Mouse (Mus musculus): ENCODE results near the gene Clec11a. TPM values are rescaled to one million over a fixed set of nuclear protein-coding genes. Genes with fewer than 3 reads are reported as not detected.
A peak's percentile ranks its signal among the peaks of the same experiment; 100 is the strongest.

Gene Clec11a
- 6.7 and 7.1 TPM in 2 replicates for polyA plus RNA-seq (2015; fragmentation: Nextera tagmentation; extraction: Ambion mirVana)

- ATAC-seq = no peak
- H3K4me1 ChIP-seq (ENCODE audit: control insufficient read depth, insufficient read depth, low read length) = peaks cover 22% of the 10 kb centered on the region
- peak within 1 kb of the TSS; percentile 71 for H3K27ac ChIP-seq (ENCODE audit: low read length)
- 56% methylated on average over 6 of the region's 6 CpGs for whole genome bisulfite sequencing
- H3K4me2 ChIP-seq (ENCODE audit: low read depth, low read length) = peak within 1 kb of the TSS; percentile 52
- peak within 1 kb of the TSS; percentile 64 for H3K4me3 ChIP-seq (ENCODE audit: low read length)
- no peaks in the 10 kb centered on the region for H3K36me3 ChIP-seq (ENCODE audit: control insufficient read depth, insufficient read depth, low read length)
- H3K9ac ChIP-seq (ENCODE audit: low read depth, low read length) = peak within 1 kb of the TSS; percentile 56
- H3K27me3 ChIP-seq (replicated peaks; ENCODE audit: control insufficient read depth, insufficient read depth, low read length) = peaks cover 13% of the 10 kb centered on the region; the same call in 1 of the 2 replicates
- no peaks in the 10 kb centered on the region for H3K9me3 ChIP-seq (ENCODE audit: control insufficient read depth, low read length)
Measured at GRCm38 (mm10) chr7:44306516-44307240, at the start of gene Clec11a. Clec11a (minus strand) TSS chr7:44306902.

GRCm38 (mm10) chr7:44355411-44355810, 48.7 kb upstream of the Clec11a start:
- Histone ChIP-seq H3K4me1 (ENCODE audit: control insufficient read depth, insufficient read depth, low read length) (peaks cover 30% of the 10 kb centered on the region), H3K36me3 (ENCODE audit: control insufficient read depth, insufficient read depth, low read length) (no peaks in the 10 kb centered on the region), H3K4me3 (ENCODE audit: low read length) (no peak overlapping the region), H3K27me3 (replicated peaks; ENCODE audit: control insufficient read depth, insufficient read depth, low read length) (peaks cover 76% of the 10 kb centered on the region), H3K9me3 (ENCODE audit: control insufficient read depth, low read length) (no peaks in the 10 kb centered on the region), H3K27ac (ENCODE audit: low read length) (no peak overlapping the region), H3K9ac (ENCODE audit: low read depth, low read length) (no peak overlapping the region), H3K4me2 (ENCODE audit: low read depth, low read length) (no peak overlapping the region)
- WGBS = 63% methylated on average over 6 of the region's 6 CpGs
- ATAC-seq = no peak

- H3K9ac ChIP-seq (ENCODE audit: low read depth, low read length) = no peak overlapping the region
- H3K36me3 ChIP-seq (ENCODE audit: control insufficient read depth, insufficient read depth, low read length) = no peaks in the 10 kb centered on the region
- peak overlapping the region; percentile 12; the same call in 1 of the 2 replicates for H3K4me2 ChIP-seq (ENCODE audit: low read depth, low read length)
- ATAC-seq = no peak
- no peak overlapping the region for H3K27ac ChIP-seq (ENCODE audit: low read length)
- 3% methylated on average over 34 of the region's 35 CpGs for whole genome bisulfite sequencing
- H3K4me1 ChIP-seq (ENCODE audit: control insufficient read depth, insufficient read depth, low read length) = peaks cover 21% of the 10 kb centered on the region
- H3K4me3 ChIP-seq (ENCODE audit: low read length) = peak overlapping the region; percentile 14; the same call in 1 of the 2 replicates
- peaks cover 79% of the 10 kb centered on the region for H3K27me3 ChIP-seq (replicated peaks; ENCODE audit: control insufficient read depth, insufficient read depth, low read length)
- H3K9me3 ChIP-seq (ENCODE audit: control insufficient read depth, low read length) = no peaks in the 10 kb centered on the region
Measured at GRCm38 (mm10) chr7:44353601-44354340, 47.1 kb upstream of the Clec11a start.

- no peak overlapping the region for H3K9ac ChIP-seq (ENCODE audit: low read depth, low read length)
- peak overlapping the region; percentile 14; the same call in 1 of the 2 replicates for H3K4me3 ChIP-seq (ENCODE audit: low read length)
- H3K27ac ChIP-seq (ENCODE audit: low read length) = no peak overlapping the region
- H3K27me3 ChIP-seq (replicated peaks; ENCODE audit: control insufficient read depth, insufficient read depth, low read length) = peaks cover 77% of the 10 kb centered on the region
- H3K36me3 ChIP-seq (ENCODE audit: control insufficient read depth, insufficient read depth, low read length) = no peaks in the 10 kb centered on the region
- no peak for ATAC-seq
- no peak overlapping the region; the same call in 1 of the 2 replicates for H3K4me2 ChIP-seq (ENCODE audit: low read depth, low read length)
- H3K4me1 ChIP-seq (ENCODE audit: control insufficient read depth, insufficient read depth, low read length) = peaks cover 18% of the 10 kb centered on the region
- no peaks in the 10 kb centered on the region for H3K9me3 ChIP-seq (ENCODE audit: control insufficient read depth, low read length)
- 3% methylated on average over 63 of the region's 71 CpGs for WGBS
Measured at GRCm38 (mm10) chr7:44352750-44353600, 46.3 kb upstream of the Clec11a start.

GRCm38 (mm10) chr7:44351881-44352749, 45.4 kb upstream of the Clec11a start:
- no peak overlapping the region for H3K4me2 ChIP-seq (ENCODE audit: low read depth, low read length)
- H3K27ac ChIP-seq (ENCODE audit: low read length) = no peak overlapping the region
- no peak for ATAC-seq
- peaks cover 16% of the 10 kb centered on the region for H3K4me1 ChIP-seq (ENCODE audit: control insufficient read depth, insufficient read depth, low read length)
- peaks cover 70% of the 10 kb centered on the region for H3K27me3 ChIP-seq (replicated peaks; ENCODE audit: control insufficient read depth, insufficient read depth, low read length)
- WGBS = 7% methylated on average over 71 of the region's 71 CpGs
- 0 out of 2 replicates have a peak overlapping the region, but pooled peaks have one; percentile 2 for H3K4me3 ChIP-seq (ENCODE audit: low read length)
- no peaks in the 10 kb centered on the region for H3K9me3 ChIP-seq (ENCODE audit: control insufficient read depth, low read length)
- H3K36me3 ChIP-seq (ENCODE audit: control insufficient read depth, insufficient read depth, low read length) = no peaks in the 10 kb centered on the region
- no peak overlapping the region for H3K9ac ChIP-seq (ENCODE audit: low read depth, low read length)

- Histone ChIP-seq H3K36me3 (ENCODE audit: control insufficient read depth, insufficient read depth, low read length) (no peaks in the 10 kb centered on the region), H3K9me3 (ENCODE audit: control insufficient read depth, low read length) (no peaks in the 10 kb centered on the region), H3K4me1 (ENCODE audit: control insufficient read depth, insufficient read depth, low read length) (peaks cover 9% of the 10 kb centered on the region; the same call in 1 of the 2 replicates), H3K27ac (ENCODE audit: low read length) (no peak overlapping the region), H3K27me3 (replicated peaks; ENCODE audit: control insufficient read depth, insufficient read depth, low read length) (peaks cover 61% of the 10 kb centered on the region), H3K9ac (ENCODE audit: low read depth, low read length) (peak overlapping the region; percentile 59), H3K4me2 (ENCODE audit: low read depth, low read length) (peak overlapping the region; percentile 60), H3K4me3 (ENCODE audit: low read length) (peak overlapping the region; percentile 35)
- WGBS = 6% methylated on average over 25 of the region's 25 CpGs
- ATAC-seq = peak; percentile 57
Measured at GRCm38 (mm10) chr7:44350957-44351711, 44.4 kb upstream of the Clec11a start.

GRCm38 (mm10) chr7:44349043-44349442, 42.3 kb upstream of the Clec11a start:
- Histone ChIP-seq H3K27ac (ENCODE audit: low read length) (no peak overlapping the region), H3K36me3 (ENCODE audit: control insufficient read depth, insufficient read depth, low read length) (no peaks in the 10 kb centered on the region), H3K4me3 (ENCODE audit: low read length) (no peak overlapping the region), H3K9ac (ENCODE audit: low read depth, low read length) (no peak overlapping the region), H3K9me3 (ENCODE audit: control insufficient read depth, low read length) (no peaks in the 10 kb centered on the region), H3K27me3 (replicated peaks; ENCODE audit: control insufficient read depth, insufficient read depth, low read length) (peaks cover 40% of the 10 kb centered on the region), H3K4me1 (ENCODE audit: control insufficient read depth, insufficient read depth, low read length) (peaks cover 9% of the 10 kb centered on the region; the same call in 1 of the 2 replicates), H3K4me2 (ENCODE audit: low read depth, low read length) (no peak overlapping the region)
- WGBS = 27% methylated on average over 3 of the region's 3 CpGs
- no peak for ATAC-seq

GRCm38 (mm10) chr7:44344622-44345021, 37.9 kb upstream of the Clec11a start:
- Histone ChIP-seq H3K27me3 (replicated peaks; ENCODE audit: control insufficient read depth, insufficient read depth, low read length) (peaks cover 7% of the 10 kb centered on the region; the same call in 1 of the 2 replicates), H3K4me2 (ENCODE audit: low read depth, low read length) (no peak overlapping the region), H3K9me3 (ENCODE audit: control insufficient read depth, low read length) (no peaks in the 10 kb centered on the region), H3K4me1 (ENCODE audit: control insufficient read depth, insufficient read depth, low read length) (no peaks in the 10 kb centered on the region), H3K27ac (ENCODE audit: low read length) (no peak overlapping the region), H3K36me3 (ENCODE audit: control insufficient read depth, insufficient read depth, low read length) (no peaks in the 10 kb centered on the region), H3K4me3 (ENCODE audit: low read length) (no peak overlapping the region), H3K9ac (ENCODE audit: low read depth, low read length) (no peak overlapping the region)
- 76% methylated on average over 12 of the region's 12 CpGs for WGBS
- ATAC-seq = no peak
